In genomic region chr8:128219539-128219938, GRCm38 (mm10) we compare ENCODE assay signal across 9 mouse cellular contexts.
A peak's percentile ranks its signal among the peaks of the same experiment; 100 is the strongest.
DNase-seq lines count a peak whose midpoint lies in the region; ATAC-seq and TF ChIP-seq lines count a peak whose summit lies in the region.
"Had no signal": no experiment of that assay in that cellular context is flagged by ENCODE, and none has a peak within 500 bp of the region (broad histone marks: within the 10 kb centered on the region; RNA-seq: fewer than 3 reads in every experiment).

No protein-coding gene starts in this region.

- DNase-seq in kidney, adult 8-10 months, result peak; percentile 41 to 55
- peak; percentile 75 to 76 for DNase-seq in adrenal gland, postnatal 36 days
- DNase-seq in gastrocnemius, postnatal 4 days (ENCODE audit: low spot score in 2 of 2), result peak; percentile 31 to 34
- DNase-seq in lung, adult 2 months, result peak; percentile 68
- DNase-seq in frontal cortex, postnatal 10 days (ENCODE audit: low spot score in 2 of 2), result no peak
- no peak for DNase-seq in hindbrain, embryonic 11.5 days (ENCODE audit: low spot score)

- no peak overlapping the region for H3K27ac ChIP-seq in kidney, embryonic 16.5 days (ENCODE audit: low read length)
- no peak overlapping the region for H3K27ac ChIP-seq in midbrain, embryonic 13.5 days
- H3K27ac ChIP-seq in hindbrain, embryonic 11.5 days (ENCODE audit: low read depth, low read length), result no peak overlapping the region
- H3K27ac ChIP-seq: neural tube, embryonic 13.5 days had no signal

- H3K36me3 ChIP-seq in kidney, embryonic 16.5 days (ENCODE audit: insufficient read depth, low read length), result no peaks in the 10 kb centered on the region
- no peaks in the 10 kb centered on the region for H3K36me3 ChIP-seq in midbrain, embryonic 13.5 days
- H3K36me3 ChIP-seq in hindbrain, embryonic 11.5 days (ENCODE audit: control insufficient read depth, insufficient read depth, low read length), result no peaks in the 10 kb centered on the region
- H3K36me3 ChIP-seq: neural tube, embryonic 13.5 days had no signal

- 0 out of 2 replicates have a peak, but pooled peaks cover 3% of the 10 kb centered on the region for H3K4me1 ChIP-seq in kidney, embryonic 16.5 days (ENCODE audit: insufficient read depth, low read length)
- H3K4me1 ChIP-seq in lung, adult 2 months (ENCODE audit: control insufficient read depth, insufficient read depth, low read length), result peaks cover 3% of the 10 kb centered on the region
- no peaks in the 10 kb centered on the region for H3K4me1 ChIP-seq in midbrain, embryonic 13.5 days (replicated peaks)
- H3K4me1 ChIP-seq in hindbrain, embryonic 11.5 days (replicated peaks; ENCODE audit: control insufficient read depth, insufficient read depth, low read length), result no peaks in the 10 kb centered on the region
- H3K4me1 ChIP-seq: neural tube, embryonic 13.5 days had no signal

- no peak overlapping the region for H3K4me3 ChIP-seq in kidney, embryonic 16.5 days (ENCODE audit: low read length)
- H3K4me3 ChIP-seq in lung, adult 2 months (replicated peaks; ENCODE audit: extremely low read depth, low read depth, low read length), result no peak overlapping the region
- no peak overlapping the region for H3K4me3 ChIP-seq in midbrain, embryonic 13.5 days (replicated peaks)
- H3K4me3 ChIP-seq in hindbrain, embryonic 11.5 days (ENCODE audit: low read depth, low read length), result no peak overlapping the region
- H3K4me3 ChIP-seq: neural tube, embryonic 13.5 days had no signal

- H3K9me3 ChIP-seq in kidney, embryonic 16.5 days (ENCODE audit: low read length), result no peaks in the 10 kb centered on the region
- no peaks in the 10 kb centered on the region for H3K9me3 ChIP-seq in midbrain, embryonic 13.5 days
- H3K9me3 ChIP-seq in hindbrain, embryonic 11.5 days (ENCODE audit: control insufficient read depth, low read length), result no peaks in the 10 kb centered on the region
- H3K9me3 ChIP-seq: neural tube, embryonic 13.5 days had no signal

- TF ChIP-seq CTCF in lung, adult 2 months (IDR thresholded peaks at IDR 0.05; ENCODE audit: insufficient read depth, low read length), result no peak

- no peak for TF ChIP-seq POLR2A in lung, adult 2 months (IDR thresholded peaks at IDR 0.05; ENCODE audit: borderline replicate concordance, extremely low read depth, low read depth, low read length)

- no peak for ATAC-seq in kidney, embryonic 16.5 days (ENCODE audit: low FRiP score, low TSS enrichment)
- ATAC-seq in midbrain, embryonic 13.5 days, result no peak
- no peak for ATAC-seq in hindbrain, embryonic 11.5 days (ENCODE audit: low FRiP score)

- no peak overlapping the region for H3K4me2 ChIP-seq in kidney, embryonic 16.5 days (replicated peaks; ENCODE audit: low read depth, low read length)
- H3K4me2 ChIP-seq in midbrain, embryonic 13.5 days (replicated peaks), result no peak overlapping the region
- no peak overlapping the region for H3K4me2 ChIP-seq in hindbrain, embryonic 11.5 days (replicated peaks; ENCODE audit: low read depth, low read length)
- H3K4me2 ChIP-seq: neural tube, embryonic 13.5 days had no signal

- H3K9ac ChIP-seq in kidney, embryonic 16.5 days (replicated peaks; ENCODE audit: low read length), result no peak overlapping the region
- H3K9ac ChIP-seq in midbrain, embryonic 13.5 days (replicated peaks), result no peak overlapping the region
- no peak overlapping the region for H3K9ac ChIP-seq in hindbrain, embryonic 11.5 days (ENCODE audit: low read depth, low read length)
- H3K9ac ChIP-seq: neural tube, embryonic 13.5 days had no signal

- no peaks in the 10 kb centered on the region for H3K27me3 ChIP-seq in kidney, embryonic 16.5 days (ENCODE audit: insufficient read depth, low read length)
- H3K27me3 ChIP-seq in midbrain, embryonic 13.5 days, result no peaks in the 10 kb centered on the region
- no peaks in the 10 kb centered on the region for H3K27me3 ChIP-seq in hindbrain, embryonic 11.5 days (ENCODE audit: control insufficient read depth, insufficient read depth, low read length)
- H3K27me3 ChIP-seq: neural tube, embryonic 13.5 days had no signal

Comparison
In these comparisons a context has a peak if more than half of its experiments do, and no peak if none do; other contexts are left out.
1. DNase-seq: peak in kidney, adult 8-10 months (2 of 2), adrenal gland, postnatal 36 days (2 of 2), gastrocnemius, postnatal 4 days (2 of 2) and lung, adult 2 months (single experiment); none in frontal cortex, postnatal 10 days (0 of 2) and hindbrain, embryonic 11.5 days (single experiment).